Mouse (Mus musculus) embryonic fibroblast, embryonic 13.5 days (primary cell): ENCODE results near the gene Selenon.

ENCODE experiments used
- CTCF ChIP-seq: IDR thresholded peaks from 2 replicates; pipeline ENCODE4 v1.5.1; 2011; ENCODE audit warnings: mild to moderate bottlenecking, control low read depth, low read length, moderate library complexity, borderline replicate concordance; ENCODE audit not compliant: insufficient read depth
- POLR2A ChIP-seq: IDR thresholded peaks from 2 replicates; pipeline ENCODE4 v1.6.1; 2011; ENCODE audit warnings: low read depth, mild to moderate bottlenecking, control low read depth, low read length, moderate library complexity

GRCm38 (mm10) chr4:134572449-134573300, 20.7 kb upstream of the Selenon start:
- no peak for TF ChIP-seq CTCF
- no peak for TF ChIP-seq POLR2A
